Mouse (Mus musculus): ENCODE data around the gene Resf1.
"Not testable (repeated sequence)": the region's sequence is repeated elsewhere in the genome, so short reads cannot be mapped to it uniquely, and the experiment has no call there.

- not testable (repeated sequence) for TF ChIP-seq CTCF (IDR thresholded peaks at IDR 0.05; ENCODE audit: control insufficient read depth, insufficient read depth, low read length); POLR2A (IDR thresholded peaks at IDR 0.05; ENCODE audit: borderline replicate concordance, control insufficient read depth, low read depth, low read length)
Measured at GRCm38 (mm10) chr6:149365975-149366374, 56.8 kb downstream of the Resf1 start.

Measured in bone marrow, adult 2 months (tissue).